Mouse (Mus musculus) liver, embryonic 14.5 days (tissue): Measurements from ENCODE around the gene Znhit1.

Experiments
- CTCF ChIP-seq: IDR thresholded peaks from 2 replicates; pipeline ENCODE4 v1.5.1; 2016; ENCODE audit warnings: antibody characterized with exemption, low read depth, control low read depth
- EP300 ChIP-seq: IDR thresholded peaks from 2 replicates; pipeline ENCODE4 v1.6.1; 2016; ENCODE audit warnings: antibody characterized with exemption, low read depth

DNA sequence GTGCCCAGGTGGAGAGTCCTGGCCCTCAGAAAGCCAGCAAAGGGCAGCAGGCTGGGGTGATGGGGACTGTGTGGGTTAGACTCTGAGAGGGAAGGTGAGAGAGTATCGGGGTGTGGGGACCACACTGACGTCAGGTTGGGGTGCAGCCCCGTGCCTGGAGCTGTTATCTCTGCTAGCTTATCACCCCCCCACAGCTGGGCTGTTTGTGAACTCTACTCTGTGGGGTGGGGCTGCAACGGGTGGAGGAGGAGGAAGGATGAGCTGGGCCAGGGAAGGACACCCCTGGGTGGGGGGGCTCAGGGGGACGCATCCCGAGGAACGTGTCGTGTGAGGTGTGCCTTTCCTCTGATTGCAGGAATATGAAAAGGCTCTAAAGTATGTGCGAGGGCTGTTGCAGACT is 22.6 kb downstream of the Znhit1 start:
- TF ChIP-seq CTCF (no peak), EP300 (peak; percentile 85)
